Mouse (Mus musculus) liver, adult (tissue): ENCODE results near the gene Cc2d1b.

Experiments used
- GATA4 ChIP-seq: IDR thresholded peaks from 2 replicates; pipeline ENCODE4 v1.6.1; 2014; ENCODE audit warnings: mild to moderate bottlenecking, low read length; ENCODE audit not compliant: insufficient replicate concordance

The Cc2d1b gene

GRCm38 (mm10) chr4:108629363-108629880 is 9.7 kb downstream of the Cc2d1b start:
- TF ChIP-seq GATA4: no peak

GRCm38 (mm10) chr4:108630096-108630495 is 10.4 kb downstream of the Cc2d1b start:
- no peak for TF ChIP-seq GATA4

DNA sequence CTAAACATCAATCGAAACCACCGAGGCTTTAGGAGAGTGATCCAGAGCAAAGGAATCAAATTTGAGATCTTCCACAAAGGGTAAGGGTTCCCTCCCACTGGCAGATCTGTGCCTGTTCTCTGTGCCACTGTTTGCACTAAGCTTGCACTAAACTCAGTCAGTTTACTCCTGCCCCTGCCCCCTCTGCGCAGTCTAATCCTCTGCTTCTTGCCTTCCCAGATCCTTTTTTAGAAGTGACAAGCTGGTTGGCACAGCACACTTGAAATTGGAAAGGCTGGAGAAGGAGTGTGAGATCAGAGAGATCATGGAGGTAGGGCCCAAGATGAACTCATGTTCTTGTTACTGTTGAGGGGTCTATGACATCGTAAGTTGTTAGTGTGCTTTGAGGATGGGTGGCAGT is 11.9 kb downstream of the Cc2d1b start:
- TF ChIP-seq GATA4: no peak

DNA sequence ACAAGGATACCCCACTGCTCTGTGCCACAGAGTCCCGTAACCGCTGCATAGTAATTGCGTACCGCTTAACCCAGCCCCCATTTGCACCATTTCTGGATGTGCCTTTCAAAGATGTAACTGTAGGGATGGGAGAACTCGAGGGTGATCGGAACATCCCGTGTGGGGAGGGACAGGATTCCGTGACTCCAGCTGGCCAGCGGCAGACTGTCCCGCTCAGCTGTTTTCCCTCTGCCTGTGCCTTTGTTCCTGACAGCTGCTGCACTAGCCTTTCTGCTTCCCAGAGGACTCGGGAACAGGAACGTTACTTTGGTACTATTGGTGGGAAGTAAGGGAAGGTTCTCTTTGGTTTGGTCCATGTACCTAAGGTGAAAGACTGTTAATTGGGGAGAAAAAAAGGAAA is 14.0 kb downstream of the Cc2d1b start:
- no peak for TF ChIP-seq GATA4

- TF ChIP-seq GATA4: no peak
These were observed 15.0 kb downstream of the Cc2d1b start for GRCm38 (mm10) chr4:108634696-108635095.

GRCm38 (mm10) chr4:108635101-108635500 is 15.4 kb downstream of the Cc2d1b start:
- TF ChIP-seq GATA4: no peak

GRCm38 (mm10) chr4:108637721-108638120 is 18.0 kb downstream of the Cc2d1b start:
- no peak for TF ChIP-seq GATA4

DNA sequence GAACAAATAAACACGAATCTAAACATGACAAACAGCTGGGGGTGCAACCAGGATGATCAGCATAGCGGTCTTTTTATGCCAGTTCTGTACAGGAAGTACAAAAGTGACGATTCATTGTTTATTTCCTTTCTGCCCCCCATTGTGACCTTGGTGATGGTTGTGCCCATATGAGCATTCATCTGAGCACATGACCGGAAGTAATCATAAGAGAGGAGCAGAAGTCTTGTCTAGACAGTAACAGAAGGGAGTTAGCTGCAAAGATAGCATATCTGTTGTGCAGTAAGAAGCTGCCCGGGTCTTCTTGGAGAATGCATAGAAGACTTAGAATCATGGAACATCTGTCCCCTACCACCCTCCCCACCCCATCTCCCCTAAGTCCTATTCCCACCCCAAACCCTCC is 19.0 kb downstream of the Cc2d1b start:
- no peak for TF ChIP-seq GATA4

DNA sequence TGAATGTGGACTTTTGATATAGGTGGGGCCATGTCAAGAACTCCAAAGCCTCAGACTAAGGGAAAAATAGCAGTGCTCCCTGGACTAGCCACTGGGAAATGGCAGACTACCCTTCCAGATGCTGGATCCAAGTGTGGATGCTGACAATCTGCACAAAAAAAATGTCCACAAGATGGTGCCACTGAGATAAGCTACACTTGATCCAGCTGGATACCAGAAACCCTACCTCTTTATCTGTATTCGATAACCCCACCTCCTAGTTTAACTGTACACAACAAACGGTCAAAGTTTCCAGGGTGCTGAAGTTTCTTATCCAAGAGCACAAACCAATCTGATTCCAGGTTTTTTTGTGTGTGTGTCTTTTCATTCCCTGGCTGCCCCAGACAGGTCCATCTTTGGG is 44.7 kb downstream of the Cc2d1b start:
- TF ChIP-seq GATA4: no peak
